Comparison of ENCODE assay signal across 9 mouse cellular contexts in the genomic region with DNA sequence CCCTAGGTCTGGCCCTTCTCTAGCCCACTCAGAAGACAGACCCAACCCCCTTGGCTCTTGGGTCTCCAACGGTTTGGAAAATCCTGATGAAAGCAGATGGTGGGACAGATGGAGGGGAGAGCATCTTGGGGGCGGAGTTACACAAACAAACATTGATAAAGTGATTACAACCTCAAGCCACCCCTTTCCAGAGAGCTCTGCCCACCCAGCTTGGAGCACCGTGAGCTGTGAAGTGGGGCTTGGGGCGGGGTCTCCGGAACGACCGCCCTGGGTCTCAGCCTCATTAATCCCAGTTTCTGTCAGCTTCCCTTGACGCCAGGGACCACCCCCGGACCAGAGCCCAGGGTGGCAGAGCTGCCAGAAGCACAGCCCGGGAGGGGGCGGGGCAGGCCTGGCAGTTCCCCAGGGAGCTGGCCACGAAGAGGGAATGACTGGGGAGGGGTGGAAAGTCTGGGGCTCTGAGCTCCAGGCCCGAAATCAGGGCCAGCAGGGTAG. TPM values are rescaled to one million over a fixed set of nuclear protein-coding genes. Genes with fewer than 3 reads are reported as not detected.
DNase-seq lines count a peak whose midpoint lies in the region; ATAC-seq lines count a peak whose summit lies in the region.
"Had no signal": no experiment of that assay in that cellular context is flagged by ENCODE, and none has a peak within 500 bp of the region (broad histone marks: within the 10 kb centered on the region; RNA-seq: fewer than 3 reads in every experiment).

No protein-coding gene starts in this region.

- peak overlapping the region; percentile 52; the same call in 1 of the 2 replicates for H3K4me2 ChIP-seq in liver, embryonic 12.5 days
- peak overlapping the region; percentile 48 for H3K4me2 ChIP-seq in neural tube, embryonic 12.5 days (replicated peaks)

- no peak overlapping the region for H3K9ac ChIP-seq in liver, embryonic 12.5 days
- H3K9ac ChIP-seq in neural tube, embryonic 12.5 days: no peak overlapping the region

- no peak overlapping the region for H3K4me3 ChIP-seq in liver, embryonic 12.5 days
- 0 out of 2 replicates have a peak overlapping the region, but pooled peaks have one; percentile 3 for H3K4me3 ChIP-seq in neural tube, embryonic 12.5 days

- no peaks in the 10 kb centered on the region for H3K9me3 ChIP-seq in liver, embryonic 12.5 days (replicated peaks)
- H3K9me3 ChIP-seq in neural tube, embryonic 12.5 days: no peaks in the 10 kb centered on the region

- H3K4me1 ChIP-seq in liver, embryonic 12.5 days: peaks cover 33% of the 10 kb centered on the region
- peaks cover 46% of the 10 kb centered on the region for H3K4me1 ChIP-seq in neural tube, embryonic 12.5 days

- peak; percentile 22 for DNase-seq in adrenal gland, adult 2 months
- DNase-seq in adrenal gland, adult (ENCODE audit: inconsistent age in 2 of 2, low spot score in 1 of 2): no peak
- no peak for DNase-seq in liver
- DNase-seq in layer of hippocampus, adult 9-11 months: peak; percentile 85
- DNase-seq in urinary bladder, adult 18-20 months (ENCODE audit: low spot score in 2 of 2): no peak
- DNase-seq in gastrocnemius, postnatal 36 days: no peak

- intact Hi-C loops in gastrocnemius, postnatal 36 days (cut with DNase I): no loop called here

- no peak overlapping the region for H3K27ac ChIP-seq in liver, embryonic 12.5 days
- no peak overlapping the region; the same call in 1 of the 2 replicates for H3K27ac ChIP-seq in neural tube, embryonic 12.5 days

- peaks cover 97% of the 10 kb centered on the region for H3K27me3 ChIP-seq in liver, embryonic 12.5 days (replicated peaks)
- peaks cover 48% of the 10 kb centered on the region for H3K27me3 ChIP-seq in neural tube, embryonic 12.5 days (replicated peaks)

- WGBS in liver, embryonic 12.5 days (ENCODE audit: insufficient replicate concordance): 12% methylated on average over 13 of the region's 13 CpGs
- 10% methylated on average over 13 of the region's 13 CpGs for WGBS in neural tube, embryonic 12.5 days

- ATAC-seq in liver, embryonic 12.5 days: no peak
- ATAC-seq in neural tube, embryonic 12.5 days (ENCODE audit: low FRiP score, low read depth): peak; percentile 26; the same call in 1 of the 2 replicates

- no peaks in the 10 kb centered on the region for H3K36me3 ChIP-seq in liver, embryonic 12.5 days
- H3K36me3 ChIP-seq in neural tube, embryonic 12.5 days: no peaks in the 10 kb centered on the region

RNA-seq across cellular contexts. Expression of a gene that starts 2.9 kb away (rescaled TPM):
- 1 to 10 TPM in 1 of 2 experiments, under 1 TPM in 1; 0.66 to 1.1 TPM for total RNA-seq in adrenal gland, adult 2 months (2021)
- polyA plus RNA-seq in adrenal gland, adult 2 months (2012; rRNA removed): 1.4 and 2.6 TPM in 2 replicates
- polyA plus RNA-seq in liver, embryonic 12.5 days (2016; fragmentation: Nextera tagmentation; extraction: Ambion mirVana): 1.9 and 2.3 TPM in 2 replicates
- 19.8 and 21.3 TPM in 2 replicates for polyA plus RNA-seq in neural tube, embryonic 12.5 days (2016; fragmentation: Nextera tagmentation; extraction: Ambion mirVana)
- total RNA-seq in gastrocnemius, postnatal 36 days (2021): not detected

RNA-seq across cellular contexts. Expression of a gene that starts 12.1 kb away (rescaled TPM):
- 1 to 10 TPM; 3.1 to 7.4 TPM for total RNA-seq in adrenal gland, adult 2 months (2021)
- 2.6 and 5.7 TPM in 2 replicates for polyA plus RNA-seq in adrenal gland, adult 2 months (2012; rRNA removed)
- 1.3 and 1.8 TPM in 2 replicates for polyA plus RNA-seq in liver, embryonic 12.5 days (2016; fragmentation: Nextera tagmentation; extraction: Ambion mirVana)
- 21.7 and 21.8 TPM in 2 replicates for polyA plus RNA-seq in neural tube, embryonic 12.5 days (2016; fragmentation: Nextera tagmentation; extraction: Ambion mirVana)
- 10 to 100 TPM; 68.2 to 86.2 TPM for total RNA-seq in gastrocnemius, postnatal 36 days (2021)

RNA-seq across cellular contexts. Expression of a gene that starts 19.4 kb away (rescaled TPM):
- total RNA-seq in adrenal gland, adult 2 months (2021): not detected
- not detected in 2 replicates for polyA plus RNA-seq in adrenal gland, adult 2 months (2012; rRNA removed)
- polyA plus RNA-seq in liver, embryonic 12.5 days (2016; fragmentation: Nextera tagmentation; extraction: Ambion mirVana): 1.9 and 2.0 TPM in 2 replicates
- 0.68 and 0.79 TPM in 2 replicates for polyA plus RNA-seq in neural tube, embryonic 12.5 days (2016; fragmentation: Nextera tagmentation; extraction: Ambion mirVana)
- not detected for total RNA-seq in gastrocnemius, postnatal 36 days (2021)
- total RNA-seq: left cerebral cortex, postnatal 36 days had no signal

Comparison
In these comparisons a context has a peak if more than half of its experiments do, and no peak if none do; other contexts are left out.
1. DNase-seq: peak in adrenal gland, adult 2 months (single experiment) and layer of hippocampus, adult 9-11 months (single experiment); none in adrenal gland, adult (0 of 2), liver (single experiment), urinary bladder, adult 18-20 months (0 of 2) and gastrocnemius, postnatal 36 days (0 of 2).